Mouse (Mus musculus) subcutaneous adipose tissue, adult 2 months (tissue): ENCODE results near the gene Hpgds. TPM values are rescaled to one million over a fixed set of nuclear protein-coding genes. Genes with fewer than 3 reads are reported as not detected.

Source experiments
- polyA plus RNA-seq: library from polyadenylated mRNA; depleted of rRNA; stranded (reverse); fragments of >200 nt; gene quantifications from 2 replicates; pipeline ENCODE4 v1.2.3, GENCODE M21; 2012; ENCODE audit warnings: low replicate concordance; rRNA removed

Hpgds gene
- polyA plus RNA-seq: 1.3 and 3.8 TPM in 2 replicates

DNA sequence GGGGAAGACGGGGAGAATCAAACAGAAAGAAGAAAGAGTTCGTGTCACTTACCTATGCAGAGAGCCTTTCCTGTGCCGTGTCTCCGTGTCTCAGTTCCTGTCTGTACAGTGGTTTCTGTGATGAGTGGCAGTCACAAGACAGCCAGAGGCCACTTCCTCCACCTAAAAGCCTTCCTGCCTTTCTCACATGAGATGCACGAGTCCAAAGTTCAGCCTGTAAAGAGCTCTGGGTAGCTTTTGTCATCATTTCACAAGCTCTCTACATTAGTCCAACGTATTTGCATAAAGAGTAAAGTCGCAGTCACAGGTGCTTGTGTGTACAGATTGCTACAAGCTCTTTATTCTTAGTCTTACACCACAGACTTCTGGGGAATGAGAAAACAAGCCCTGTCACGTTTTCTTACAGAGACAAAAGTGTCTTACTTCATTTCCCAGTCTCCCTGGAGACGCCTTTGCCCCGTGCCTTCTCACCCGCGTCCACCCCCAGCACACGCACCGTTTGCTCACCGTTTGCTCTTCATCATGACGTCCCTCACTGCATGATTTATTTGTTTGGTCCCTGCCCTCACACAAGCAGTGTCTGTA lies at the start of gene Hpgds:
Gene Hpgds, minus strand, starts transcription at position 288 of the 585 bp plus-strand sequence.

Other genes with a start within 250 kb of the Hpgds start
- gene Smarcad1, start 102.3 kb downstream of the Hpgds start, polyA plus RNA-seq: 13.5 and 23.2 TPM in 2 replicates
- 0.21 TPM in 1 of 2 replicates, not detected in the other for gene C130060K24Rik, start 236.2 kb upstream of the Hpgds start, polyA plus RNA-seq